Mouse (Mus musculus) cerebellum, postnatal 25 days (tissue): ENCODE results near the gene Vmn1r223.
"Not testable (repeated sequence)": the region's sequence is repeated elsewhere in the genome, so short reads cannot be mapped to it uniquely, and the experiment has no call there.

ENCODE experiments used
- DNase-seq, 2 experiments: peaks; one replicate each; pipeline ENCODE4 v3.0.0; 2021; ENCODE audit warnings: mixed read lengths in 2 of 2

Vmn1r223 gene

GRCm38 (mm10) chr13:23246834-23247233 lies at the start of gene Vmn1r223:
Vmn1r223 (plus strand) TSS chr13:23247134.
- not testable (repeated sequence) for DNase-seq

GRCm38 (mm10) chr13:23203885-23204284 lies 43.0 kb upstream of the Vmn1r223 start:
- DNase-seq: not testable (repeated sequence)

- DNase-seq: not testable (repeated sequence)
Observed at GRCm38 (mm10) chr13:23213827-23214226, 33.1 kb upstream of the Vmn1r223 start, which contains the start of gene Vmn1r221. Vmn1r221 (plus strand) TSS chr13:23214127.

GRCm38 (mm10) chr13:23235847-23236246 lies 11.1 kb upstream of the Vmn1r223 start, which contains the start of gene Vmn1r222:
Vmn1r222 (minus strand) TSS chr13:23235947.
- not testable (repeated sequence) for DNase-seq

- no peak for DNase-seq
Observed at GRCm38 (mm10) chr13:23258546-23259048, 11.7 kb downstream of the Vmn1r223 start.

- not testable (repeated sequence) for DNase-seq
Observed at GRCm38 (mm10) chr13:23268606-23269005, 21.7 kb downstream of the Vmn1r223 start.

- not testable (repeated sequence) for DNase-seq
Observed at GRCm38 (mm10) chr13:23269127-23269526, 22.2 kb downstream of the Vmn1r223 start.

- peak in 1 of 2 experiments; percentile 12 for DNase-seq
Observed at GRCm38 (mm10) chr13:23269681-23270080, 22.7 kb downstream of the Vmn1r223 start.

- DNase-seq: peak; percentile 47 to 56
Observed at GRCm38 (mm10) chr13:23270321-23271101, 23.6 kb downstream of the Vmn1r223 start.

- DNase-seq: no peak
Observed at GRCm38 (mm10) chr13:23279576-23279975, 32.6 kb downstream of the Vmn1r223 start.

- no peak for DNase-seq
Observed at GRCm38 (mm10) chr13:23279992-23280391, 33.1 kb downstream of the Vmn1r223 start.

- DNase-seq: no peak
Observed at GRCm38 (mm10) chr13:23285191-23285920, 38.4 kb downstream of the Vmn1r223 start.

GRCm38 (mm10) chr13:23285921-23286720 lies 39.2 kb downstream of the Vmn1r223 start:
- DNase-seq: peak; percentile 14 to 26

- no peak for DNase-seq
Observed at GRCm38 (mm10) chr13:23286721-23287362, 39.9 kb downstream of the Vmn1r223 start.

GRCm38 (mm10) chr13:23297737-23298136 lies 50.8 kb downstream of the Vmn1r223 start:
- no peak for DNase-seq

- DNase-seq: peak; percentile 7 to 17
Observed at GRCm38 (mm10) chr13:23298445-23299232, 51.7 kb downstream of the Vmn1r223 start.

- no peak for DNase-seq
Observed at GRCm38 (mm10) chr13:23299276-23299998, 52.5 kb downstream of the Vmn1r223 start.

GRCm38 (mm10) chr13:23299999-23300341 lies 53.0 kb downstream of the Vmn1r223 start:
- peak; percentile 42 to 51 for DNase-seq
